Mouse (Mus musculus) cerebellum, postnatal 10 days (tissue): ENCODE measurements around the gene Bcas3.
A peak's percentile ranks its signal among the peaks of the same experiment; 100 is the strongest.

ENCODE experiments used
- DNase-seq, 2 experiments: peaks; one replicate each; pipeline ENCODE4 v3.0.0; 2021; ENCODE audit warnings: mixed read lengths in 2 of 2

The Bcas3 gene

DNA sequence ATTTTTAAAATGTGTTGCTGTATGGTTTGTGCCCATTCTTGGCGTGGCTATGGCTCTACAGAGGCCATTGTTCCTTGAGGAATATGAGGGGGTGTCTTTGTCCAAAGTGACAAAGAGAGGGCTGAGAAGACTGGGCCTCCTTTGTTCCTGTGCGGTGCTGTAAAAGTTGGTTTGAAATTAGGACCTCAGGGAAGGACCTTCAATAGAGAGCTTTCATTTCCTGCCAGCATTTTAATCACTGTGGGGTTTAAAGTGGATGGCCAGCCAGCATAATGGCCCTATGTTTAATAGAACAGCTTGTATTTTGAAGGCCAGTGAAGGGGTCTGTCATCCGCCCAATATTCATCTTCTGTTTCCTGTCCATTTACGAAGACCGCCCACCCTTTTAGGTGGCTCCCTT is 325.7 kb downstream of the Bcas3 start:
- DNase-seq = peak in 1 of 2 experiments; percentile 16

DNA sequence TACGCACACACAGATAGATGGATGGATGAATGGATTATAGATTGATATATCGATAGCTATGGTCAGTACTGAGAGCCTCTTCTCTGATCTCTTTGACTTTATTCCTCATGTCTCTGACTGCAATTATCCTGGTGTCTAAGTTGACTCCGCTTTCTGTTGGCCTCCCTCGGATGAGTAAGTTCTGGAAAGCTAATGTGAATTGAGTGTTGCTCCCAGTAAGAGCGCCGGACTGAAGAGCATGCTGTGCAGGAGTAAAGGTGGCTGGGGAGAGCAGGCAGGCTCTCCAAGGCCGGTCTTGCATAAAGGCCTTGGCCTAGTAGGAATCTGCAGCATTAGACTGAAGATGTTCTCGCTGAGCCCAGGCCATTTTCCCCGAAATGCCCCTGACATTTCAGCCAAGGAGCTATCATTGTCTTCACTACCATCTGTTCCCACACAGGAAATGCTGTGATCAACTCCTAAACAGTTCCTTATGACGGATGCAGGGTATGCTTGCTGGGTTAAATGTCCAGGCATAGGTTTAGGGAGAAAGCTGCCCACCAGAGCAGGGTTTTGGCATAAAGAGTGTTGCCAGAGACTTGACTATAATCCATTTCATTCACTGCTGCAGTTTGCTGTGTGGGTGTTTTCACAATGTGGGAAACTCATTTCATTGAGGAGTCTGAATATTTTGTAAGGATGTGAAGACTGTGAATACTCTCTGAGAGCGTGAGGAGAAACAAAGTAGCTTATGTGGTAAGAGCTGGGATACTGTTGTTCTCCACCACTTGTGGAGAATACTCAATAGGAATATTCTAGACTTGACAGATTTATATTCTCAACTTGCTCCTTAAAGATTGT is 328.8 kb downstream of the Bcas3 start:
- peak; percentile 16 to 26 for DNase-seq

DNA sequence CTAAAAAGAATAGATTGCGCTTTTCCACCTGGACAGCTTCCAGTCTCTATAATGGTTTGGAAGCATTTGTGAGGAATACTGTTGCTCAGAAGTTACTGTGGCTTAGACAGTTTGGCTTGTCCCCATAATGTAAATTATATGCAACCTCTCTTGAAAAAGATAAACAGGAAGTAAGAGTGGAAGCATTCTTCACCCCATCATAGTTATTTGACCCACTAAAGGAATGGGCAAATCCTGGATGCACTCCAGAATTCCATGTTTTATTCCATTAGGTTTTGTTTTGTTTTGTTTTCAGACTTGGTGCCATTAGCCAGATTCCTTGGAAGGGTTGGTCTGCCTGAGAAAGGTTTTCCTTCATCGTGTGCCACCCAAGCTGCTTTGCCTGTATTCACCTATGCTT is 332.0 kb downstream of the Bcas3 start:
- no peak for DNase-seq

DNA sequence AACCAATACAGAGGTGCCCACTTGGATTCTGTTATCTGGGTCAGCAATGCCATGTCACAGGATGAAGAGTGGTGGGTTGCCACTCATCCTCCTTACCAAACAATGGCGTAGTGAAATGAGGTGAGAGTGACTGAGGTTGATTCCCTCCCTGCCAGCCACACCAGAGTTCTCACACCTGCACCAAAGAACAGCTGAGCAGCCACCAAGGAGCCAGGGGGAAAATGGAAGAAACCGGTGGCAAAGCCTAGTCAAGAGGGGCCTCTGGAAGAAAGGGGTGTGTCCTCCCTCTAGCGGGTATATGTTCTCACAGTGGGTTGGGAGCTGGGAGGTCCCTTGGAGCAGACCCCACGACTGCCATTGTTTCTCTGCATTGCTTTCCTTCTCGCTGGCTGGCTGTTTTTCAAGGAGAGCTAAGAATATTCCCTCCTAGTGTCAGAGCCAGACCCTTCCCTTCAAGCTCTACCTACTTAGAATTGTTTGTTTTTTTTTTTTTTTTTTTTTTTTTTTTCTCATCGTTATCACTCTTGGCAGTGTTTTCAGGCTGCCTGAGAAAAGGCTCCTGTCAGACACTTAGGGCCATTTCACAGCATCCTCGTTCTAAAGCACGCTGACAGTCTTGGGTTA is 335.0 kb downstream of the Bcas3 start:
- no peak for DNase-seq

DNA sequence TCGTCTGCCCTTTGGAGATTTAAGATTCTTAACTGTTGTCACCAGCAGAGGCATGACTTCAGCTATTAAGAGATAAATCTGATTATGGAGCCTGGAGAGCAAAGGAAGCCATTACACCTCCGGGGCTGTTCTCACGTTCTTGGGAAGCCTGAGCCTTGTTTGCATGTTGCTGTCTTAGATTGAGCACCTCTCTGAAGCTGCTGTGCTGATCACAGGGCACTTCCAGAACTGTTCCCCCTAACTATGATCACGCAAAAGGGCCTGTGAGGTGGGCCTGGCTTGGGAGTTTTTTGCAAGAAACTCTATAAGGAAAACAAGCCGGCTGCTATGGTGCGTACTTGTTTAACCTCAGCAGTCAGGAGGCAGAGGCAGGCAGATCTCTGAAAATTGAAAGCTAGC is 335.5 kb downstream of the Bcas3 start:
- DNase-seq = no peak

DNA sequence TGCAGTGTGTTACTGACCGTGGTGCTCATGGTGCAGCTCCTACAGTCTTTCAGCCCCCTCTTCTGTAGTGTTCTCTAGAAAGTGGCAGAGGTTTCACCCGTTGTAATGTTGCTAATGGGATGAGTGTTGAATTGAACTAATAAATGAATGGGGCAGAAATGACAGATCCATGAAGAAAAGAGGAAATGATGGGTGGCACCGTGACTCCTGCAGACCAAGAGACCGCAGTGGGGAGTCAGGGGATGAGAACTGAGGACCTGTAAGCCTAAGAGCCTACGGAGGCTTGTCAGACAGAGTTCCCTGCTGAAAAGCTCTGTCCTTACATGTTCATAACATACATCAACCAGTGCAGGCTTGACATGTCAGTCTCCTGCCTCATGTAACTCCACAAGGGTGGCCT is 336.3 kb downstream of the Bcas3 start:
- no peak for DNase-seq

DNA sequence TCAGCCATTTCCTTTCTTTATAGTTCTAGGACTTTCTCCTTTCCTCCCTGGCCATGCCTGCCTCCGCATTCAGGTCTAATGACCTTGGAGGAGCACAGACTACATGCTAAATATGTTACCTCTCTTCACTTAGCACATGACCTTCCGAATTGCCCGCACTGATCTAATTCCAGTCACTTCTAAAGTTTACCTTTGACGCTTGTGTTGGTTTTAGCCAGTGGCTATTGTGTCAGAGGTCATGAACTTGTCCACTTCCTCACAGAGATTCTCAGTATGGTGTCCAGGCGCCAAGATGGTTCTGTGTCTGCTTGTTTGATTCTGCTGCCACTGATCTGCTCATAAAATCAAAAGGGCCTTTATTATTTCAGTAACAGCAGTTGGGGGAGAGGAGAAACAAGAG is 338.3 kb downstream of the Bcas3 start:
- no peak for DNase-seq

DNA sequence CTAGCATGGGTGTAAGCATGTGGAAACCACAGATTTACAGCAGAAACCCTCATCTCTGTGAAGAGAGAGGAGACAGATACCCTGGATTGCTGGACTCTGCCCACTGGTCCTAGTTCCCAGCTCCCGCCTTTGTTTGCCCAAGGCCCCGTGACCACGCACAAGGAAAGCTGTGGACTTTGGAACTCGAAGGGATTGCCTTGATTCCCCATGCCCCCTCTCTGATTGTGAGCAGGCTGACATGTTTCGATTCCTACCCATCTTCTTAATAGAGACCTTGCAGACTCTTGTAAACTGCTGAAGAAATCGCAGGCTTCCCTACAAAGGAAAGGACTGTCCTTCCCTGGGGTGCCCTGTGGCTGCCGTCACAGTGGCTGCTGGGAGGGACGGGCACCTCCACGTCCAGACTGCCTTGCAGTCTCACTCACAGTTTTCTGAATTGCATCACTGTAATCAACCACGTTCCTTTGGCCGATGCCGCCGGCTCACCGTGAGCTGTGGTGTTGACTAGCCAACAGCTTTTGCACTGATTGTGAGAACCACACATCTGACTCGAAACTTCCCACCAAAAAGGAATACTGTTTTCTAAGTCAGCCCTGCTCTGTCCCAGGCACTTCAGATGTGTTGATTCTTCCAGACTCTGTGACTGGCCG is 342.8 kb downstream of the Bcas3 start:
- no peak for DNase-seq

DNA sequence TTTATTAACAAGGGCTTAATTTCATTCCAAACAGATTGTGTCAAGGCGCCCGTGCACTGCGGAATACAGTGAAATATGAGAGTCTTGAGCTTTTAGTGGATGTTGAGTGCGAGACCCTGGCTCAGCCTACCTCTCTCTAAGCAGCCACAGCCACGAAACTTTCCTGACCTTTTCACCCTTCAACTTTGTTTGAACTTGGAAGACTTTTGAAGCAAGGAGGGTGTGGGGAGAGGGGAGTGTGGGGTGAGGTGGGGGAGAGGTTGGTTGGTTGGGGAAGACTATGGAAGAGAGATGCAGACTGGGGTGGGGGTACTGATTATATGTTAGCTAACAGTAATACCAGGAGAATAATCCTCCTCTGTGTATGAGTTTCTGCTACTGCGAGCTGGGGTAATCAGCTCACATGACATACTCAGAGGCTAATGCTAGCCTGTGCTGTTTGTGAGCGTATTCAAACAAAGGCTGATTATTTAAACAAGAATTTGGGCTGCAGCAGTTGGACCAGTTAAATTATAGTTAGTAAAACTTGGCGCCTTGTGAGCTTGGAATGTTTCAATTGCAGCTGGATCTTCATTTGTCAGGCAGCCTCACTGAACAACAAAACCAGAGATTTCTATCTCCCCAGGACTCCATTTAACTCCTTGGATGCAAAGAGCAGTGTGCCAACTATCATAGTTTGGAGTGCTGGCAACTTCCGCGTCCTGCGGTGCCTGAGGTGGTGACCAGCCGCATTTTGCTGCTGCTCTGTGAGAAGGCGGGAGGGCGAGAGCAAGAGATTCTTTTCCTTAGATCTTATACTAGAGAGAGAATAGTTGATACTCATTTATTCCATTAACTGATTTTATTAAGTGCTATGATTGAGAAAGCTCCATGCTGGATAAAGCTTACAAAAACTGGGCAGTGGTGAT is 343.8 kb downstream of the Bcas3 start:
- no peak for DNase-seq

DNA sequence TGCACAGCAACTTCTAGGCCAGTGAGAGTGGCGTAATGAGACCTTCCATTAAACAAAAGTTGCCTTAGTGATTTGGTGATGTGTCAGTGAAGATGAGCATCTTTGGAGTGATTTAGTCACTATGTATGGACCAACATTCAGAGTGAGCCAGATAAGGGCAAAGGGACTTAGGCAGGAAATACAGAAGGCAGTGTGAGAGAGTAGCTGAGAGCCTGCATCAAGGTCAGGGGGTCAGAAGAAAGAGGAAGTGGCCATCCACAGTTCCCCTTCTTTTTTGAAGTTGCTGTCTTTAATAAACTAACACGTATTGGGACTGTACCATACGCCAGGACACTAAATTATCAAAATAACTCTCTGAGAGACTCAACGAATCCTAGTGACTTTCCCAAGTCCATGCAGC is 344.5 kb downstream of the Bcas3 start:
- DNase-seq = no peak

DNA sequence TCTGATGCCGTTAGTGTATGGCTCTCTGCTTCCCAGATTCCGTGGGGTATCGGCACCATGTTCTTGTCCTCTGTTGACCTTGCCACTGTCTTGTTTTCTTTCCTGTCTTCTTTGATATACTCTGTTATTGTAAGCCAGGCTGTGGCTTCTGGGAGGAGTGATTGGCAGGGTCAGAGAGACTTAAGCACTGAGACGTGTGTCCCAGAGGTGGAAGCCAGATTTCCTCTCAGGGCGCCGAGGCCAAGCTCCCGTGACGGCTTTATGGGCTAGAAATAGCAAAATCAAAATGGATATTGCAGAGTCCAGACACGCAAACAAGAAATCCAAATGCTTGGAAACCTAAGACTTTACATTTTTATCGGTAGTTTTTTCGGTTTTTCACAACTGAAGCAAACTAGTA is 345.3 kb downstream of the Bcas3 start:
- no peak for DNase-seq

DNA sequence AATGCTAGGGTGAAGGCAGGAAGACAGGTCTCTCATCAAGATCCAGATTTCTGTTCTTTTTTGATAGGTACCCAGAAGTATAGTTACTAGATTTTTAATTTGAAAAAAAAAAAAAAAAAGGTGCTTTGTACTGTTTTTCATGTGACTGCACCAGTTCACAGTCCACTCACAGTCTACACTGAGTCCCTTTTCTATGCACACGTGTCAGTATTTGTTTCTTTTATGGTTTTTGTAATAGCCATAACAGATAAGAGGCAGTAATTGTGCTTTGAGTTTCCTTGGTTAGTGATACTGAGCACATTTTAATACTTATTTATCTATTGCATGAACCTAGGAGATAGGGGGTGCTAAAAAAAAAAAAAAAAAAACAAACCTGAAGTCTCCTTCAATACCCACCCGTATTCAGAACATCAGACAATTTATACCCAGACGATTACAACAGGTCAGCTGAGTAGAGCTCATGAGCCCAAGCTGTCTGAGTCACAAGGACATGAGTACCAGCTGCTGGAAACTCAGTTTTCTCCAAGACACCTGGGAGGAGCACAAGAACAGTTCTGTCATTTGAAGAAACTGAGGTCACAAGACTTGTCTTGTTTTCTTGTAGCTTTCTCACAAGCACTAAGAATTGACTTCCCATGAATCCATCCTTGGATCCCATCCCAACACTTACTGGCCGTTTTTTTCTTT is 351.2 kb downstream of the Bcas3 start:
- DNase-seq = no peak

DNA sequence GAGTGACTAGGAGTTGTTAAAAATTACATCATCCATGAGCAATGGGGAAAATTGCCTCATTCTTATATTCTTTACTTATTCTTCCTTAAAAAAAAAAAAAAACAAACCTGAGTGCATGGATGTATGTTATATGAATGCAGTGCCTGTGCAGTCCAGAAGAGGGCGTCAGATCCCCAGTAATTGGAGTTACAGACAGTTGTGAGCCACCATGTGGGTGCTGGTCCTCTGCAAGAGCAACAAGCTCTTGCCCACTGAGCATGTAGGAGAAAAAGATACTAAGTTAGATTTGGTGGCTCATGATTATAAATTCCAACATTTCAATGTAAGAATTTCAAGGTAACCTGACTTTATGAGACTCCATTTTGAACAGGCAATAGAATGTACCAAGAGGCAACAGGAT is 353.7 kb downstream of the Bcas3 start:
- DNase-seq = no peak

DNA sequence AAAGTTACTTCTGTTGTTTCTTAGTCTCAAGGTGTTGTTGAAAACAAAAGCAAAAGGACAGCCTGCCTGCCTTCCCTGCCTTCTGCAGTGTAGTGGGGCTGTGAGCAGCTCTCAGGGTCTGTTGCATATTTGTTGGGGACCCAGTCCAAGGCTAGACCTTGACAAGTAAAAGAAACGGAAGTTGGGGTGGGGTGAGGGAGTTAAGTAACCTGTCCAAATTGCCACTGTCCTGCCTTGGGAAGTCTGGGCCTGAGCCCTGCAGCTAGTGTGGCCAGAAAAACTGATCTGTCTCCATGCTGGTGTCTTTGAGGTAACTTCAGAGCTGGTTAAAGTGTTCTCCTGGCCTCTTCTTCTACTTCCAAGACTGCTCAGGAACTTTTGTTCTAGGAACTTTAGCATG is 354.5 kb downstream of the Bcas3 start:
- no peak for DNase-seq

DNA sequence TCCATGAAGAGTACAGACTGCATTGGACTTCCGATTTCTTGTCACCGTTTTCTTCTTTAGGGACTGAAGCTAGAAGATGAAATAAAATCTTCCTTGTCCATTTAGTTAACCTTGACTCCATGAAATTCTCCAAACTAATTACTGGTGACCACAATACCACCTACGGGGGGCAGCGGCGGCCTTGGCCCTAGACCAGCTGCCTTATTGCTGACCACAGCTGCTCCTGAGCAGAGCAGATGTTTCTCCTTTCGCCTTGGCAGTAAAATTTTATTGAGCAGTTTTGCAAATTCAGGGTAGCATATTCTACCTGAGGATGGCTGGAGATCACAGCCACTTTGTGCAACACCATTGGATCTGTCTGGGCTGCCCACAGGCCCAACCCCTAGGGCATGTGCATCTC is 356.2 kb downstream of the Bcas3 start:
- DNase-seq = peak in 1 of 2 experiments; percentile 37

DNA sequence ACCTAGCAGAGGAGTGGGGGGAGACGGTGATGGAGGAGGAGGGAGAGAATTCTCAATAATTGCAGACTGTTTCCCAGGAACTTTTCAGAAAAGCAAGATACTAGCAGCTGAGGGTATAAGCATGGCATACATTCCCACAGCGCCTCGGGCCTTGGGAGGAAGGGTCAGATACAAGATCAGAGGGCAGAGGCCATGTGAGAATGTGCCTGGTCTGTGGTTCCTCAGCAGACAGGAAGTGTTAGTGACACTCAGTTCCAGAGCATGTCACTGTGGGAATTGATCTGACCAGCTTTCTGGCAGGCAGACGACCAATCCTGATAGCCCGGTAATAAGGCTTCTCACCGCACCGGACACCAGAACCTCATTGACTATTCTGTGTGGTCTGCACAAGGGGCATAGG is 357.2 kb downstream of the Bcas3 start:
- DNase-seq = no peak

DNA sequence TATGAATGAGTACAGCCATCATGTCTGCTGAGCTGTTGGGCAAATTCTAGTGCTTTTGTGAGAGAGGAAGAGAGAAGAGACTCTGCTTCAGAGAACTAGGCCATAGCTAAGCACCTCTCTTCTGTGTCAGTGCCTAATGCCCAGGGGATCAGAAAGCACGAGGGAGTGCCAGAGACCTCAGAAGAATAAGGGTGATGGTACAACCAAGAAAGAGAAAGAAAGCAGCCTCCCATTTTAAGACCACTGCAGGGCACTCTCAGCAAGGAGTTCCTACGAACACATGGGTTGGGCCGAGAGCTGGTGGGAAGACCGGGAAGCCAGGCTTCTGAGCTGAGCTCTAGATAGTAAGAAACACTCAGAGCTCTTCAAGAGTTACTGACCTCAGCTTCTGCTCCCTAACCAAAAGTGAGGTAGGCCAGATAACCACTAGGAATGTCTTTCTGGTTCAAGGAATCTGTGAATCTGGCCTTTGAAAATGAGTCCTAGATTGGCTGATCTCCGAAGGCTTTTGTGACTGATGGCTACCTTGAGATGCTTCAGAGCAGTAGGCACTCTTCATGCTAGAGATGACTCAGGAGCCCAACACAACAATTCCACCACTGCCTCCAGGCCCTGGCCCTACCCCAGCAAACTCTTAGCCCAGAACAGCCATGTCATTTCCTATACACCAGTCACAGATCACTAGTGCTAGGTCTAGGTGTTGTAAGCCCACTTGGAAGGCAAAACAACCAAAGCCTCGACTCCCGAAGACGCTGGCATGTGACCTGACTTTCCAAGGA is 359.2 kb downstream of the Bcas3 start:
- no peak for DNase-seq

DNA sequence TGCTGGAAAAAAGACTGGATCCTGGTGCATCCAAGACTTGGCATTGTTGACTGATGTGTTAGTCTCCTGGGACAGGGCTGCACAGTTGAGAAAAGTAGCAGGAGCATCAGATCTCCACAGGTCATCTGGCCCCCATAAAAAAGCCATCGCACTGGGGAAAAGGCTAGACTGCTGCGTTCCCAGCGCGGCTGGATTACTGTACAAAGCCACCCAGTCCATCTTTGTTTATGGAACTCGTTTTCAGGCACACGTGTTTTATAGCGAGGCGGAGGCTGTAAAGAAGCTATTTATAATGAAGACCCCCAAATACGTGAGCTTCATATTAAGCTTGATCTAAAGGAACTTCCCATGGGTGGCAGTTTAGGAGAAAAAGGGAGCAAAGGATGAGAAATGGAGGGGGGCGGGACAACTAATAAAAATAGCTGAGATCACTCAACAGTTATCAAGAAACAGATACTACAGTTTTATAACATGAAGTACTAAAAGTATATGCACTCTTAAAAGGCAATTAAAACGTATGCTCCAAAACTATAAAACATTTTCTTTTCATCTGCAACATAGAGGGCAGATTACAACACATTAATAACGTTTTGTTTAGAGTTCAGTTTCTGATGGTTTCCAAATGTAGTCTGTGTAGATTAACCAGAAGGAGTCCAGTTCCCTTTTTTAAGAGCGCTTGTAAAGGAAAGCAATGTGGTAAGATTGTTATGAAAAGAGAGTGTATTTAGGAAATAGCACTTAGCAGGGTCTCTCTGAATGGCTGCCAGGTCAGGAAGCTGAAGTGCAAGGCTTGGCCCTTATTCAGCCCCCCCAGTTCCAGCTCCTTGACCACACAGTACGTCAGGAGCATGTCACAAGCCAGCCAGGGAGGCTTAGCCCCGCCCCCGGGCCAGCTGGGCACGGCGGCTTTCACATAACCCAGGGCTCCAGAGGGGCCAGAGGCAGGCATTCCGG is 360.2 kb downstream of the Bcas3 start:
- DNase-seq = peak; percentile 65 to 77

DNA sequence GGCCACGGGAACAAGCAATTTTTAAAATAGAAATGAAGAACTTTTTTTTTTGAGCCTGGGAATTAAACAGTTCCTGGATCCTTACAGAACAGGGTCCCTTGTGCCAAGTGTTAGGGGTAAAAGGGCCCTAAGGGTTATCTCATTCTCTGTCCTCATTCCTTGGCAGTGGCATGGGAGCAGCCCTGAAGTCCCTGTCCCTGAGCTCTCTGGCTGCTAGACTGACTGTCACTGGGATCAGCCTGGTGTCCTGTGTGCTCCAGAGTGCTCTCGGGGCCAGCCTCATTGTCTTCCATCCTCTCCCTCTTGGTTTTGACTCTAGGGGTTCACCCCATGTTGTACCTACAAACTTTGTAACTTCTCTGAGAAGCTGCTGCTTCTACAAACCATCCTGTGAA is 360.8 kb downstream of the Bcas3 start:
- no peak for DNase-seq

DNA sequence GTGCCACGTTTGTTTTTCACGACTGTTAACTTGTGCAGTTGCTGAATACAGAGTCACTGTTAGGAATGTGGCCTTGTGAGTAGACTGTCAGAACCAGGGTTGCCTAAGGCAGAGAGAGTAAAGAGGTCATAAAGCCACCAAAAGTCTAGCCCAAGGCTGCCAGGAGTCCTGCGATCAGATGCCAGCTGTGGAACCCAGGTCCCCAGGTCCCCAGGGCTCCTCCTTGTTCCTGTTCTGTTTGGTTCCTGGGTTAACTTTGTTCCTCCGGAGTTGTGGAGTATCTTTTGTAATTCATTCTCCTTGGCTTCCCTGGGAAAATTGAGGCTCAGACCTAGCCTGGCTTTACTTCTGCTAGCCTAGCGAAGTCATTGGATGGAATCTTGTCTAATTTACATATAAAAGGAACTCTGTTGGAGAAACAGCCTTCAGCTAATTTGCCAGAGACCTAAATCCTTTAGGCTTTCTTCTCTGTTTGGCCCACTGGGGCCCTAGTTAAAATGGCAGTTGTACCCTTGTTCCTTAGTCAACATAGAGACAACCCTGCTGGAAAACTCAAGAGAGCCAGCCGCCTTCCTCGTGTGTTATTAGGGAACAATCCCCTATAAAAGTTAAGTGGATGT is 361.5 kb downstream of the Bcas3 start:
- DNase-seq = no peak
